Mouse (Mus musculus) fat pad, adult 2 months (tissue): Measurements from ENCODE around the gene Vmac.

Experiments used
- DNase-seq: peaks from one replicate; pipeline ENCODE4 v3.0.0-alpha.2; 2011; ENCODE audit warnings: low read depth, low spot score; ENCODE audit errors: extremely low read depth

Vmac gene

DNA sequence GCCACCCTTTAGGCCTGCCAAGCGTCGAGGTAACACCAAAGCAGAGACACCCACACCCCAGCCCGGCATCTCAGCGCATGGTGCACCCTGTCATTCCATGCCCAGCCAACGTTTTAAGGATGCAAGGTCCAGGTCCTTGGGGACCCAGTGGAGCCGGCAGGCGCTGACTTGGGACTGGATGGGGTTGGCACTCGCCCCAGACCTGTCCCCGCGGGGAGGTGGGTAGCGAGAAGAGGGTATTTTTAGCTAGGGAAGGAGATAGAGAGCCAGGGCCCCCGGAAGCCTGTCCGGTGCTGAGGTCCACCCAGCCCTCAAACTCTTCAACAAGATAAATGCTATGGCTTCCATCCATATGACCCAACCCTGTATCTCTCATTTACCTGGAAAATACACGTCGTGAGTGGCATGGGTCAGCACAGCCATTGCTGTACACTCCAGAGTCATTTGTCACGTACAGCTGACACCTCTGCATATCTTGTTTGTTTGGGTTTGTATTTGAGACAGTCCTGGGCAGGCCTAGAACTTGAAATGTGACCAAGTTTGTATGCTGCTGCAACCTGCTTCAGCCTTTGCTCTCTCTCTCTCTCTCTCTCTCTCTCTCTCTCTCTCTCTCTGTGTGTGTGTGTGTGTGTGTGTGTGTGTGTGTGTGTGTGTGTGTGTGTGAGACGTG is 22.4 kb upstream of the Vmac start:
- no peak for DNase-seq

DNA sequence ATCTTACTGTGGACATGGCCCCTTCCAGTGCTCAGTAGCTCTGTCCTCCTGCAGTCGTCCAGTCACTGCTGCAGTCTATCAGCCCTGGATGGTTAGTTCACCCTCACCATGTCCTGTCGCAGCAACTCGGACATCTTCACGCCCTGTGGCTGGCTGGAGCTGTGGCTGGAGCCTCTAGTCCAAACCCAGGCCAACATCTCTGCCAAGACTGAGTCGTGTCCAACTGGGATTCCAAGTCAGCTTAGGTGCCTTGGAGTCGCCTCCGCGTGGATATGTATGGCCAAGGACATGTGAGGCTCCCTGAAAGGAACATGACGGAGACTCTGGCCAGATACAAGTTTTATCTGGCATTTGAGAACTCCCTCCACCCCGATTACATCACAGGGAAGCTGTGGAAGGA is 20.4 kb upstream of the Vmac start:
- DNase-seq = no peak

- no peak for DNase-seq
Observed at GRCm38 (mm10) chr17:56736534-56736933, 18.7 kb upstream of the Vmac start.

GRCm38 (mm10) chr17:56729656-56730055 is 11.8 kb upstream of the Vmac start:
- DNase-seq = no peak

DNA sequence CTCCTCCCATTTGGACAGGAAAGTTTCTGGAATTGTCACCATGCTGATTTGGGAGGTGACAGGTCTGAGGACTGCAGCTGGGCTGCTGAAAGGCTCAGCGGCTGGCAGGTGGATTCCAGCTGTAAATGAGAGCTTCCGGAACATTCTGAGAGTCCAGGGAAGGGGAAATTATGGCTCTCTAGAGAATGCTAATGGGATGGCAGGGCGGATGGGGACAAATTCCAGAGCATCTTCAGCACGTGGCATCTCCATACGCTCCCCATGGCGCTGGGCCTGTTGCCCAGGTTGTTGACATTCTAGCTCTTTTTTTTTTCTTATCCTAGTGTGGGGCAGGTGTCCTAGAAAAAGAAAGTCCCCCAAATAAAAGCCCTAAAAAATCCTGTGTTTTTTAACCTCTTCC is 11.3 kb upstream of the Vmac start:
- no peak for DNase-seq

GRCm38 (mm10) chr17:56728117-56728516 is 10.3 kb upstream of the Vmac start:
- no peak for DNase-seq

- DNase-seq = no peak
Observed at GRCm38 (mm10) chr17:56727659-56728058, 9.8 kb upstream of the Vmac start.

DNA sequence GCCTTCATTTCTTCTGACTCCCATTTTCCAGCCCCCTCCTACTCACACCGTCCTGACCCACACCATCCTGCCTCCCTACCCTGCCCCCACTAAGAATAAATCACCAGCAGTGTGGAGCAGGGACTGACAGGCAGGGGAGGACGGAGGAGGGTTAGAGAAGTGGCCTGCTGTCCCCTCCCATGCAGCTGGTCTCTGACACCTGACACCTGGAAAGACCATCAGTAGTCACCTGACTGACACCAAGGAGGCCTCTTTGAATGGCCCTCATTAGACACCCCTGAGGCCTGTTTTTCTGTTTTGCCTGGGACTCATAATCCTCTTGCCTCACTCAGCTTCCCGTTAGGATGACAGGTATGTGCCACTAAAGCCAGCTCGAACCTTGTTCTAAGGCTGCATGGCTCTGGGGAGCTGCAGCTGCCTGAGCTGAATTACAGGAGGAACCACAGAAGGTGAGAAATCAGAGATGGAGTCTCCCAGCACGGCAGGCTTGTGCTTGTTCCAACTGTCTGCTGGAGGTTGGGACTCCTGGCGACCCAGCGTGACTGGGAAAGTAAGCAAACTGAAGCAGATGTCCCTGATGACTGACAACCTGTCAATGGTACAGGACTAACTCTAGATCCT is 9.3 kb upstream of the Vmac start:
- DNase-seq = no peak

GRCm38 (mm10) chr17:56723419-56724161 is 5.8 kb upstream of the Vmac start:
- DNase-seq = no peak

DNA sequence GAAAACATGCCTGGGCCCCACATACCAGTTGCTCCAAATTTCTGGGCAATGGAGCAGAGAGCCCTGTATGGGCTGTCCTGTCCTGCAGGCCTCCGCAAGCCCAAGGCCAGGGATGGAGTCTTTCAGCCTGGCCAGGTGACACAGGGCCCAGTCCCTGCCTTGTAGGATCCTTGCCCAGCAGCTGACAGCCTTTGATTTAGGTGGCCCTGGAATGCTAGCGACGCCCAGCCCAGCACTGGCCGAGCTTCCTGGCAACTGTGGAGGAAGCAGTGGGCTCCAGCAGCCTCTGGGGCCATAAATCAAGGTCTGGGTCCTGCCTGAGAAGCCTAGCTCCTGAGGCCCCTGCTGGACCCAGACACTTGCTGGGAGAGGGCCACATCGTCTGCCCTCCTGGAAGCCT is 4.6 kb upstream of the Vmac start:
- DNase-seq = no peak

DNA sequence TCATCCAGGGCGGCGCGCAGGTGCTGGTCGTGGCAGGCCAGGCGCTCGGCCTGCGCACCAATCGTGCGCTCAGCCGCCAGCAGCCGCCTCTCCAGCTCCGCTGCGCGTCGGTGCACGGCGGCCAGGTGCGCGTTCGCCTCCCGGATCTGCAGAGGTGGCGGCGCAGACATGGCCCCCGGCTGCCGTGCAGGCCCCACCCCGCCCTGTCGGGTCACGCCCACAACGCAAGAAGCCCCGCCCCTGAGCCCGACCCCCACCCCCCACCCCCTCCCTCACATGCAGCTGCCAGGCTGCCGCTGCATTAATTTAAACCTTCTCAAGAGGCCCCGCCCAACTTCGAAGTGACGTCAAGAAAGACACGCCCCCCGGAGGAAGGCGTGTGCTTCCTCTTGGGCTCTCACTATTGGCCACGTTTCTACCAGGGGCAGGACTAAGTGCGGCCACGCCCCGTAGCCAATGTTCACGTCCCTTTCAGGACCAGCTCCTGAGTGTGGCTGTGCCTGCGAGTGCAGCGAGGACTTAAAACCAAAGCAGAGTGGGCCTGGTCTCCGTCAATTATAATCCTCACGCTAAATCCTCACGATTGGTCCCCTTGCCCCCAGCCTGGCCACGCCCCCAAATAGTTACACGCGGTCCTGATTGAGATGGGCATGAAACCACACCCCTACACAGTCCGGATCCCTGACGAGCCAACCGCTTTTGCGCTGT is 1.0 kb downstream of the Vmac start:
- peak; percentile 81 for DNase-seq

DNA sequence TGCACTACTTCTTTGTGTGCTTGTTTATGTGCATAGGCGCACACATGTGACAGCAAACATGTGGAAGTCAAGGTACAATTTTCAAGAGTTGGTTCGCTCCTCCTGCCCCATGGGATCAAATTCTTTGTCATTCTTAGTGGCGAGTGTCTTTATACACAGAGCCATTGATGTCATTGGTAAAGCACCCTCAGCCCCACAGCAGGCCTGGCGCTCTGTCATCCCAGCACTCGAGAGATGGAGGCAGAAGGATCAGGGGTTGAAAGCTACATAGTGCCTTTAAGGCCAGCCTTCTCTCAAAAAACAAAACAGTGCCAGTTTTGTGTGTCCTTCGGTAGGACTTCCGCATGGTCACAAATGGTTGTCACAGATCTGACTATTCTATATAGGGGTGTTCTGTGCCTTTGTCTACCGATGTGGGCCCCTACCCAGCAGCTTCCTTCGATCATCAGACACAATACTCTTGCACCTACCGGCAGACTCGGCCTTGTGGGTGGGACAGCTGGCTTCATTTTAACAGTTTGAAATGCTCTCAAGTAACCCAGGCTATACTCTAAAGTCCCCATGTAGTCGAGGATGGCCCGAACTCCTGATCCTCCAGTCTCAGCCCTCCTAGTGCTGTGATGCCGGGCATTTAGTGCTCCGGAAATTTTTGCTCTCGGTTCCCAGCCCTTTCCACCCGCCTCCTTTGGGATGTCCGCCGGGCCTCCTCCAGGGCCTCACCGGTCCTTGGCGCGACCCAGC is 1.7 kb downstream of the Vmac start:
- no peak for DNase-seq

DNA sequence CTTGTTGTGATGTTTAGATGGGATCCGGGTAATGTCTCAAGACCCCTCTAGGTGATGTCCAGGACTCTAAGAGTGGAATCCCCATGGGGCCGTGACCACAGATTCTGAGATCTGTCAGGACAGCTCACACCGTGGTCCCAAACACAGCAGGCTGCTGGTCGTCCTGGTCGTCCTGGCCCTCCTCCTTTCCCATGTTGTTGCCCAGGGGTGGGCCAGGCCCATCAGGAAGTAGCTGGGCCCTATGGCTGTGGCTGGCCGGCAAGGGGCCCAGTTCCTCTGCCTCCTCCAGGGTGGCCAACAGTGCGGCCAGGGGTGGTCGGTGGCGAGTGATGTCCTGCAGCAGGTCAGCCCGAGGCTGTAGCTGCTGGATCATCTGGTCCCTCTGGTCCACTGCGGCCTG is 2.5 kb downstream of the Vmac start:
- no peak for DNase-seq

- no peak for DNase-seq
Observed at GRCm38 (mm10) chr17:56709708-56710107, 8.1 kb downstream of the Vmac start.

DNA sequence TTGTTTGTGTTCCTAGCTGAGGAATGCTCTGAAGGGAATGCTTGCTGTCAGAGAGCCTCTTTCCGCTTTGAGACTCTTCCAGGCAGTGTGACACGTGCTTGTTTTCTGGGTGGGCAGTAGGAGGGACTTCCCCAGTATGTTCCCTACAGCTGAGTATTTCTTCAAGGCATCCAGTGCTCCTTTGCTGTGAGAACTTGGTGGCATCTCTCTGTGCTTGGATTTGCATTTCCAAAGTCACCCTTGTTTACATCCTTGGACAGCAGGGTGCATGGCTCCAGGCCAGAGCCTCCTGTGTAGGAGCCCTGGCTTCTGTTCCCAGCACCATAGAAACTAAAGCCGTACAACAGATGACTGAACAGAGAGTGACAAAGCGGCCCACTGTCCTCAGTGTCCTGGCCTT is 9.1 kb downstream of the Vmac start:
- no peak for DNase-seq

DNA sequence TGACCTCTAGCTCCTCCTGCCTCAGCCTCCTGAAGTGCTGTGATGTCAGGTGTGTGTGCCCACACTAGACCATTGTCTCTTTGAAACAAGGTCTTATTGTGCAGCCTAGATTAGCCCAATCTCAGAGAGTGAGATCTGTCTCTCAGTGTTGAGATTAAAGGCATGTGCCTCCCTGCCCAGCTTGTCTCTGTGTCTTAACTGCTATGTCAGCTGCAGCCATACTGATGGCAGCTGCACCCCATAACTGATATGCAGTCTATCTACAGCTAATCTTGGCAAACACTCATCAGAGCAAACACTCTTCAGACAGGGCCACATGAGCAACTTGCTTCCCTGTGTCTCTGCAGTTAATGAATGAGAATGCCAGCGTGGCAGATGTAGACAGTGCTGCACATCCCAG is 11.3 kb downstream of the Vmac start:
- DNase-seq = no peak

- DNase-seq = no peak
Observed at GRCm38 (mm10) chr17:56703038-56703437, 14.8 kb downstream of the Vmac start.

GRCm38 (mm10) chr17:56700451-56700850 is 17.4 kb downstream of the Vmac start:
- no peak for DNase-seq

DNA sequence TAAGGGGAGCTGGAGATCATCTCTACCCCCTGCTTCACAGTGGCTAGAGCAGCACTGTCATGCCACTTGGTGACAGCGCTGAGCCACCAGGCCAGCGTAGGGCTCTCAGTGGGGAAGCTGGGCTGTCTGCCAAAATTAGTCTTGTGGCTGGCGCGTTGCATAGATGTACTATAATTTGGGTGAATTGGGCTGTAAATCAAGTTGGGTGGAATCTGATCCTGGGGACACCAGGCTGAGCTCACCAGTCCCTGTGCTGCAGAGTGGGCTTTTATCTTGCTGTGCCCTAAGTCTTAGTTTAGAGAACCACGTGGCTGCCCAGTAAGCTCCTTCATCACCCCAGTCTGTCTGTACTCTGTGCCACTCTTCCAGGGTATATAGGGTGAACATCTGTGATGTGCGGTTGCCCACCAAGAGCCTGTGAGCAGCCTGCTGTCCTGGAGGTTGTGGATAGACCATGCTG is 23.9 kb downstream of the Vmac start:
- no peak for DNase-seq

GRCm38 (mm10) chr17:56693395-56693794 is 24.4 kb downstream of the Vmac start:
- no peak for DNase-seq

GRCm38 (mm10) chr17:56688689-56689088 is 29.1 kb downstream of the Vmac start:
- DNase-seq = no peak
